Mouse (Mus musculus) forebrain, embryonic 13.5 days (tissue): Measurements from ENCODE around the gene Hist1h4k. TPM values are rescaled to one million over a fixed set of nuclear protein-coding genes. Genes with fewer than 3 reads are reported as not detected.
"Not testable (repeated sequence)": the region's sequence is repeated elsewhere in the genome, so short reads cannot be mapped to it uniquely, and the experiment has no call there.

ENCODE experiments used
- ATAC-seq: fragments of 200-750 bp; cut with Nextera tagmentation; 2 replicates; pipeline ENCODE4 v1.8.0; 2017
- H3K27ac ChIP-seq: fragments of 300-500 bp; sonication (generic); 2 replicates; pipeline ENCODE4 v1.5.1; 2015; ENCODE audit warnings: inconsistent platforms, mild to moderate bottlenecking, moderate library complexity
- H3K27me3 ChIP-seq: fragments of 300-500 bp; sonication (generic); 2 replicates; pipeline ENCODE4 v1.6.1; 2015; ENCODE audit warnings: mild to moderate bottlenecking, inconsistent platforms
- H3K36me3 ChIP-seq: fragments of 300-500 bp; sonication (generic); 2 replicates; pipeline ENCODE4 v1.6.1; 2015; ENCODE audit warnings: mild to moderate bottlenecking, inconsistent platforms; ENCODE audit not compliant: poor library complexity, severe bottlenecking
- H3K4me1 ChIP-seq: fragments of 300-500 bp; sonication (generic); 2 replicates; pipeline ENCODE4 v1.6.1; 2015; ENCODE audit warnings: inconsistent platforms
- H3K4me2 ChIP-seq: fragments of 300-500 bp; sonication (generic); 2 replicates; pipeline ENCODE4 v1.6.1; 2015; ENCODE audit warnings: inconsistent platforms, mild to moderate bottlenecking, moderate library complexity
- H3K4me3 ChIP-seq: fragments of 300-500 bp; sonication (generic); 2 replicates; pipeline ENCODE4 v1.5.1; 2015; ENCODE audit warnings: mild to moderate bottlenecking, inconsistent platforms
- H3K9ac ChIP-seq: fragments of 300-500 bp; sonication (generic); 2 replicates; pipeline ENCODE4 v1.6.1; 2015; ENCODE audit warnings: mild to moderate bottlenecking, inconsistent platforms
- H3K9me3 ChIP-seq: fragments of 300-500 bp; sonication (generic); replicated peaks from 2 replicates; pipeline ENCODE4 v1.6.1; 2016; ENCODE audit warnings: inconsistent platforms
- WGBS: fragments of 180-500 bp; shearing (Covaris S2); methylation state at CpG from one replicate; pipeline ENCODE4 v1.1.7; 2015; 5-methylcytosine and 5-hydroxymethylcytosine counted together
- polyA plus RNA-seq: library from polyadenylated mRNA; unstranded; fragments of >200 nt; fragmentation: Nextera tagmentation; extraction: Ambion mirVana; gene quantifications from 2 replicates; pipeline ENCODE4 v1.2.1, GENCODE M21; 2015

Hist1h4k gene
- polyA plus RNA-seq, 1 experiment from 2014 or later: 6.9 TPM

- H3K4me1 ChIP-seq: peaks cover 58% of the 10 kb centered on the region
Observed at GRCm38 (mm10) chr13:21783255-21783617, 32.9 kb upstream of the Hist1h4k start, which contains the start of gene Hist1h3i. Gene Hist1h3i (minus strand): TSS chr13:21783370.

GRCm38 (mm10) chr13:21782361-21783254 lies 32.3 kb upstream of the Hist1h4k start:
- Histone ChIP-seq H3K4me2 (peak overlapping the region; percentile 76), H3K4me1 (peaks cover 57% of the 10 kb centered on the region), H3K27ac (peak overlapping the region; percentile 93), H3K9ac (peak overlapping the region; percentile 79), H3K4me3 (peak overlapping the region; percentile 46)
- not testable (repeated sequence) for H3K36me3 ChIP-seq, H3K9me3 ChIP-seq, H3K27me3 ChIP-seq, ATAC-seq
- WGBS: under 1% methylated on average over 21 of the region's 35 CpGs

More at GRCm38 (mm10) chr13:21783255-21783617, 32.9 kb upstream of the Hist1h4k start, which contains the start of gene Hist1h3i:
- peak; percentile 84 for ATAC-seq
- WGBS: 1% methylated on average over 19 of the region's 20 CpGs
- Histone ChIP-seq H3K36me3 (no peaks in the 10 kb centered on the region), H3K27me3 (no peaks in the 10 kb centered on the region), H3K9ac (peak within 1 kb of the TSS; percentile 79), H3K27ac (peak within 1 kb of the TSS; percentile 93), H3K4me3 (peak within 1 kb of the TSS; percentile 46), H3K9me3 (no peaks in the 10 kb centered on the region), H3K4me2 (peak within 1 kb of the TSS; percentile 76)

GRCm38 (mm10) chr13:21781639-21782038 lies 31.3 kb upstream of the Hist1h4k start:
- H3K4me2 ChIP-seq: no peak overlapping the region
- peaks cover 57% of the 10 kb centered on the region for H3K4me1 ChIP-seq
- ATAC-seq: no peak
- 93% methylated on average over 1 of the region's 1 CpGs for WGBS
- H3K27ac ChIP-seq: no peak overlapping the region
- H3K9me3 ChIP-seq: no peaks in the 10 kb centered on the region
- H3K4me3 ChIP-seq: no peak overlapping the region
- H3K27me3 ChIP-seq: no peaks in the 10 kb centered on the region
- H3K9ac ChIP-seq: no peak overlapping the region
- H3K36me3 ChIP-seq: no peaks in the 10 kb centered on the region

GRCm38 (mm10) chr13:21781021-21781555 lies 30.8 kb upstream of the Hist1h4k start:
- Histone ChIP-seq H3K4me2 (peak overlapping the region; percentile 91), H3K4me1 (peaks cover 52% of the 10 kb centered on the region), H3K4me3 (peak overlapping the region; percentile 53), H3K9ac (peak overlapping the region; percentile 92; the same call in 1 of the 2 replicates), H3K27me3 (no peaks in the 10 kb centered on the region), H3K9me3 (no peaks in the 10 kb centered on the region), H3K36me3 (no peaks in the 10 kb centered on the region), H3K27ac (peak overlapping the region; percentile 97)
- 51% methylated on average over 6 of the region's 6 CpGs for WGBS
- no peak for ATAC-seq

- no peaks in the 10 kb centered on the region for H3K9me3 ChIP-seq
- peak within 1 kb of the TSS; percentile 97 for H3K27ac ChIP-seq
- under 1% methylated on average over 44 of the region's 44 CpGs for WGBS
- ATAC-seq: peak; percentile 21; the same call in 1 of the 2 replicates
- peak within 1 kb of the TSS; percentile 53 for H3K4me3 ChIP-seq
- no peaks in the 10 kb centered on the region for H3K36me3 ChIP-seq
- H3K4me1 ChIP-seq: peaks cover 45% of the 10 kb centered on the region
- peak within 1 kb of the TSS; percentile 92 for H3K9ac ChIP-seq
- H3K27me3 ChIP-seq: no peaks in the 10 kb centered on the region
- peak within 1 kb of the TSS; percentile 91 for H3K4me2 ChIP-seq
Observed at GRCm38 (mm10) chr13:21779767-21780731, 29.7 kb upstream of the Hist1h4k start, which contains the start of gene Hist1h1b. Gene Hist1h1b (minus strand): TSS chr13:21780625.

GRCm38 (mm10) chr13:21778814-21779766 lies 28.8 kb upstream of the Hist1h4k start:
- WGBS: 2% methylated on average over 33 of the region's 33 CpGs
- Histone ChIP-seq H3K36me3 (no peaks in the 10 kb centered on the region), H3K4me1 (peaks cover 40% of the 10 kb centered on the region), H3K4me2 (peak overlapping the region; percentile 91), H3K9me3 (no peaks in the 10 kb centered on the region), H3K27me3 (no peaks in the 10 kb centered on the region), H3K4me3 (peak overlapping the region; percentile 53), H3K27ac (peak overlapping the region; percentile 97), H3K9ac (peak overlapping the region; percentile 92)
- peak; percentile 92 for ATAC-seq

GRCm38 (mm10) chr13:21755707-21756106 lies 5.4 kb upstream of the Hist1h4k start:
- peak overlapping the region; percentile 45 for H3K4me2 ChIP-seq
- H3K36me3 ChIP-seq: no peaks in the 10 kb centered on the region
- ATAC-seq: no peak
- peaks cover 22% of the 10 kb centered on the region for H3K4me1 ChIP-seq
- H3K27ac ChIP-seq: no peak overlapping the region
- 60% methylated on average over 1 of the region's 1 CpGs for WGBS
- H3K27me3 ChIP-seq: no peaks in the 10 kb centered on the region
- H3K4me3 ChIP-seq: no peak overlapping the region
- no peaks in the 10 kb centered on the region for H3K9me3 ChIP-seq
- H3K9ac ChIP-seq: no peak overlapping the region

- Histone ChIP-seq H3K4me1 (peaks cover 25% of the 10 kb centered on the region), H3K4me2 (peak overlapping the region; percentile 74), H3K4me3 (peak overlapping the region; percentile 47), H3K9ac (peak overlapping the region; percentile 66), H3K27ac (peak overlapping the region; percentile 96)
- not testable (repeated sequence) for H3K27me3 ChIP-seq, H3K36me3 ChIP-seq, H3K9me3 ChIP-seq
- ATAC-seq: peak; percentile 1; the same call in 1 of the 2 replicates
- WGBS: under 1% methylated on average over 25 of the region's 26 CpGs
Observed at GRCm38 (mm10) chr13:21754294-21755001, 4.1 kb upstream of the Hist1h4k start.

- H3K9me3 ChIP-seq, H3K27me3 ChIP-seq, H3K36me3 ChIP-seq: not testable (repeated sequence)
- Histone ChIP-seq H3K4me2 (peak within 1 kb of the TSS; percentile 74), H3K9ac (peak within 1 kb of the TSS; percentile 80), H3K4me1 (peaks cover 32% of the 10 kb centered on the region), H3K27ac (peak within 1 kb of the TSS; percentile 96), H3K4me3 (peak within 1 kb of the TSS; percentile 47)
- under 1% methylated on average over 45 of the region's 50 CpGs for WGBS
- peak; percentile 95 for ATAC-seq
Observed at GRCm38 (mm10) chr13:21753524-21754285, 3.4 kb upstream of the Hist1h4k start, which contains the start of the genes Hist1h2ak and Hist1h2bn. Gene Hist1h2ak (minus strand): TSS chr13:21753827. Gene Hist1h2bn (plus strand): TSS chr13:21754123.
